Mouse (Mus musculus) kidney, postnatal 4 days (tissue): Measurements from ENCODE around the gene Pnkd.

Experiments
- DNase-seq, 2 experiments: peaks; one replicate each; pipeline ENCODE4 v3.0.0; 2021; ENCODE audit warnings: mixed read lengths in 2 of 2

The Pnkd gene

GRCm38 (mm10) chr1:74362325-74363229 is 77.8 kb downstream of the Pnkd start:
- peak in 1 of 2 experiments; percentile 18 for DNase-seq

GRCm38 (mm10) chr1:74363437-74363836 is 78.7 kb downstream of the Pnkd start:
- no peak for DNase-seq

- DNase-seq = no peak
These were observed 79.5 kb downstream of the Pnkd start for GRCm38 (mm10) chr1:74364270-74364669.

- peak; percentile 68 to 81 for DNase-seq
These were observed 83.3 kb downstream of the Pnkd start for GRCm38 (mm10) chr1:74367886-74368645.

- no peak for DNase-seq
These were observed 85.3 kb downstream of the Pnkd start for GRCm38 (mm10) chr1:74370040-74370439.

GRCm38 (mm10) chr1:74373372-74373771 is 88.6 kb downstream of the Pnkd start:
- no peak for DNase-seq

- DNase-seq = no peak
These were observed 90.2 kb downstream of the Pnkd start, which contains the start of gene Slc11a1 for GRCm38 (mm10) chr1:74374980-74375379. Gene Slc11a1 (plus strand): TSS chr1:74375195.

GRCm38 (mm10) chr1:74375561-74375960 is 90.8 kb downstream of the Pnkd start:
- DNase-seq = no peak

GRCm38 (mm10) chr1:74376396-74376795 is 91.7 kb downstream of the Pnkd start:
- DNase-seq = peak in 1 of 2 experiments; percentile 34

- DNase-seq = no peak
These were observed 94.4 kb downstream of the Pnkd start for GRCm38 (mm10) chr1:74379058-74379504.

- DNase-seq = no peak
These were observed 95.8 kb downstream of the Pnkd start for GRCm38 (mm10) chr1:74380484-74380883.

- no peak for DNase-seq
These were observed 96.9 kb downstream of the Pnkd start for GRCm38 (mm10) chr1:74381588-74382021.

- no peak for DNase-seq
These were observed 98.7 kb downstream of the Pnkd start for GRCm38 (mm10) chr1:74383385-74383784.

GRCm38 (mm10) chr1:74384525-74384924 is 99.8 kb downstream of the Pnkd start:
- no peak for DNase-seq

GRCm38 (mm10) chr1:74385064-74385463 is 100.3 kb downstream of the Pnkd start:
- DNase-seq = no peak

GRCm38 (mm10) chr1:74385531-74385930 is 100.8 kb downstream of the Pnkd start:
- no peak for DNase-seq

GRCm38 (mm10) chr1:74386363-74386713 is 101.6 kb downstream of the Pnkd start:
- DNase-seq = no peak

GRCm38 (mm10) chr1:74386714-74387385 is 102.1 kb downstream of the Pnkd start:
- peak; percentile 95 to 96 for DNase-seq

GRCm38 (mm10) chr1:74387386-74387988 is 102.8 kb downstream of the Pnkd start:
- DNase-seq = no peak

- no peak for DNase-seq
These were observed 103.7 kb downstream of the Pnkd start for GRCm38 (mm10) chr1:74388398-74388920.

- peak; percentile 48 to 63 for DNase-seq
These were observed 105.1 kb downstream of the Pnkd start for GRCm38 (mm10) chr1:74389831-74390286.

- DNase-seq = peak; percentile 78 to 84
These were observed 105.7 kb downstream of the Pnkd start for GRCm38 (mm10) chr1:74390287-74390906.
